Mouse (Mus musculus) thymus, adult 2 months (tissue): Measurements from ENCODE around the gene Tshz2. TPM values are rescaled to one million over a fixed set of nuclear protein-coding genes. Genes with fewer than 3 reads are reported as not detected.

Source experiments
- DNase-seq: peaks from one replicate; pipeline ENCODE4 v3.0.0; 2021
- H3K27ac ChIP-seq: fragments of 200-500 bp; 2 replicates; pipeline ENCODE4 v1.5.1; 2012; ENCODE audit warnings: low read length, control low read depth; ENCODE audit not compliant: control insufficient read depth, insufficient read depth
- H3K27me3 ChIP-seq: fragments of 200-500 bp; 2 replicates; pipeline ENCODE4 v1.6.1; 2012; ENCODE audit warnings: mild to moderate bottlenecking, low read length, moderate library complexity, mixed read lengths; ENCODE audit not compliant: control insufficient read depth, insufficient read depth
- H3K36me3 ChIP-seq: fragments of 200-500 bp; 2 replicates; pipeline ENCODE4 v1.6.1; 2012; ENCODE audit warnings: mild to moderate bottlenecking, low read length, moderate library complexity; ENCODE audit not compliant: control insufficient read depth, insufficient read depth
- H3K4me1 ChIP-seq: fragments of 200-500 bp; replicated peaks from 2 replicates; pipeline ENCODE4 v1.6.1; 2012; ENCODE audit warnings: low read length; ENCODE audit not compliant: control insufficient read depth, insufficient read depth
- H3K4me3 ChIP-seq: fragments of 200-500 bp; 2 replicates; pipeline ENCODE4 v1.5.1; 2012; ENCODE audit warnings: mild to moderate bottlenecking, low read length, control low read depth, moderate library complexity; ENCODE audit not compliant: control insufficient read depth, insufficient read depth
- CTCF ChIP-seq: fragments of 200-500 bp; IDR thresholded peaks from 2 replicates; pipeline ENCODE4 v1.5.1; 2012; ENCODE audit warnings: mild to moderate bottlenecking, control low read depth, low read length, moderate library complexity, borderline replicate concordance; ENCODE audit not compliant: control insufficient read depth, poor library complexity, insufficient read depth; ENCODE audit errors: extremely low read depth
- POLR2A ChIP-seq: fragments of 200-500 bp; IDR thresholded peaks from 2 replicates; pipeline ENCODE4 v1.6.1; 2012; ENCODE audit warnings: mild to moderate bottlenecking, low read length, control low read depth, moderate library complexity; ENCODE audit not compliant: control insufficient read depth, poor library complexity, insufficient read depth; ENCODE audit errors: extremely low read depth
- WGBS: fragments of 180-500 bp; shearing (Covaris S2); methylation state at CpG from one replicate; pipeline ENCODE4 v1.1.7; 2018; 5-methylcytosine and 5-hydroxymethylcytosine counted together
- polyA plus RNA-seq: library from polyadenylated mRNA; depleted of rRNA; stranded (reverse); fragments of >200 nt; gene quantifications from 2 replicates; pipeline ENCODE4 v1.2.3, GENCODE M21; 2012

Gene Tshz2
- polyA plus RNA-seq, 1 experiment: 2.5 TPM

DNA sequence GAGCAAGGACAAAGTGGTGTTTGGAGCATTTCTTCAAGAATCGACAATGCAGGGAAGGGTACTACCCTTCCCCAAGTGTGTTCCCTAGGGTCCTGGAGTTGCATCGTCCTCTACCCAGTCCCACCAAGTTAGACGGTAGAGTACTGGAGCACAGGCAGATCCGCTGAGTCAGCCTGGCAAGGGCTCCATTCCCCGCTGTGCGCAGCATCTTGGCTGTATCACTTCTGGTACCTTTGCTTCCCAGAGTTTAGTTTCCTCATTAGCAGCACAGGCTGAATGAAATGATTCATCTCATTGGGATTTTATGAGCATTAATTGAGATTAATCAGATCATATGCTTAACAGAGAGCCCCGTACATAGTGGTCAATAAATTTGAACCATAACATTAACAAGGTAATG, 14.3 kb downstream of the Tshz2 start:
- Histone ChIP-seq H3K4me1 (no peaks in the 10 kb centered on the region), H3K27me3 (no peaks in the 10 kb centered on the region), H3K27ac (no peak overlapping the region), H3K4me3 (no peak overlapping the region), H3K36me3 (no peaks in the 10 kb centered on the region)
- WGBS: 98% methylated on average over 7 of the region's 7 CpGs
- no peak for TF ChIP-seq CTCF
- TF ChIP-seq POLR2A: no peak
- no peak for DNase-seq

DNA sequence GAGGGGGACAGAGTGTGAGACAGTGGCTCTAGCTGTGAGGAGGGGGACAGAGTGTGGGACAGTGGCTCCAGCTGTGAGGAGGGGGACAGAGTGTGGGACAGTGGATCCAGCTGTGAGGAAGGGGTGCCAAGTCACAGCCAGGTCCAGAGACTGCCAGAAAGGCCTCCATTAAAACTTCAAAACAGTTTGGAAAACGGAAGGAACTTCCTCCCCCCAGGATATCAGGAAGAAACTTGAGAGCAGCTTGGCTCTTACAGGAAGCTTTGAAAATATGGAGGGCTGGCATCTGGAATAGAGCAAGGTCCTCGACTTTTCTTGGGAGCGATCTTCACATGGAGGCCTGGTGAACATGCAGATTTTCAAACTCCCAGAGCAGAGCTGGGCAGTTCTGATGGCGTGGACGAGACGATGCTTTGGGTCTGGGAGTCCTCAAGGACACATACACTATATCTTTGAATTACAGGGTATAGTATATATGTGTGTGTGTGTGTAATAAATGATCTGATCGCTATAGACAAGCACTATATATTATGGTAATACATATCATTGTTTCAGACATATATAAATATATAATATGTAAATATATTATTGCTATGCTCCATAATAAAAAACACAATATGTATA, 16.6 kb downstream of the Tshz2 start:
- no peak overlapping the region for H3K4me3 ChIP-seq
- H3K27me3 ChIP-seq: no peaks in the 10 kb centered on the region
- H3K36me3 ChIP-seq: no peaks in the 10 kb centered on the region
- no peaks in the 10 kb centered on the region for H3K4me1 ChIP-seq
- 89% methylated on average over 7 of the region's 7 CpGs for whole genome bisulfite sequencing
- no peak overlapping the region for H3K27ac ChIP-seq
- DNase-seq: no peak
- TF ChIP-seq CTCF (no peak), POLR2A (no peak)

DNA sequence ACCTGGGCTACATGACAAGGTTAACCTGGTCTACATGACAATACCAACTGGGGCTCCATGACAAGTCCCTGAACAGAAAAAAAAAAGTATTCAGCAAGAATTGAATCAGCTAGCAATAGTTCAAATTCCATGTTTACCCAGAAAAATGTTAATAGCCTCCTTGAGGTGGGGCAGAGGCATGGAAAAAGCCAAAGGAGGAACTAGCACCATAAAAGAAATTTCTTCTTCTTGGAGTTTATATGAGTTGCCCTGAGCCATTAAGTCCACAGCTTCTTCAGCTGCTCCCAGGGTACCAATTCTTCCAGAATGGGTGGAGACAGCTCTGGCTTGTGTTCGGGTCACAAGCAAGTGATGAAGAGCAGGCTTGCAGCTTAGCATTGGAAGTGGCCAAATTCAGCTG, 20.5 kb downstream of the Tshz2 start:
- Histone ChIP-seq H3K27ac (no peak overlapping the region), H3K4me1 (no peaks in the 10 kb centered on the region), H3K27me3 (no peaks in the 10 kb centered on the region), H3K4me3 (no peak overlapping the region), H3K36me3 (no peaks in the 10 kb centered on the region)
- 97% methylated on average over 1 of the region's 1 CpGs for WGBS
- no peak for TF ChIP-seq POLR2A
- DNase-seq: no peak

DNA sequence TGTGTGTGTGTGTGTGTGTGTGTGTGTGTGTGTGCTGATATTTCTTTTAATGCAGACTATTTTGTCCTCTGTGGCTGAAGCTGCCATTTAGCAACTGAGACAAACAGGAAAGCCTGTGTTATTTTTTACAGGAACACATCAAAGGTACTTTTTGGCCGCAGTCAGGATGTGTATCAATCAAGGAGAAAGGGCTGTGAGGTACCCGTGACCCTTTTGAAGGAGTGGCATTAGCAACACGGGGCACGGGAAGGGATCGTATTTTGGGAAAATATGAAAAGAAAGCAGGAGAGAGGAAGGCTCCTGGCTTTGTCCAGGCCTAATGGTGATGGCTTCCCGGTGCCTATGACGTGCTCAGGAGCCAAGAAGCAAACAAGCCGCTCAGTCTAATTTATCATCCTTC, 31.0 kb downstream of the Tshz2 start:
- 66% methylated on average over 8 of the region's 8 CpGs for WGBS
- Histone ChIP-seq H3K27me3 (no peaks in the 10 kb centered on the region), H3K36me3 (no peaks in the 10 kb centered on the region), H3K27ac (no peak overlapping the region), H3K4me3 (no peak overlapping the region), H3K4me1 (peaks cover 19% of the 10 kb centered on the region)
- DNase-seq: no peak
- TF ChIP-seq POLR2A (no peak), CTCF (no peak)

DNA sequence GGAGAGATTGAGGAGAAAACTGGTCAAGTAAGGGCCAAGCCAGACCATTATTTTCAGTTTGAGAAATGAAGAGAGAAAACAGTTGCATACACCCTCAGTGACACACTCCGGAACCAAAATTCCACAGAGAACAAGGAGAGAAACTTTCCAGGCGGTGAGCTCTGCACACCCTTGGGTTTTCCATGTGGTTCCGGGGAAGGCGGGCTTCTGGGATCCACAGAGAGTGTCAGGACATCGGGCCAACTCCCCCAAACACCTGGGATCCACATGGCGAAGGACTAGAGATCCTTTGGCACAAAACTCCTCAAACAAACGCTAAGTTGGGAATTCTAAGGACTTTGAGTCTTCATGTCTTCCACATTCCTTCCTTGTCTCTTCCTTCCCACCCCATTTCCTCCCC, 38.5 kb downstream of the Tshz2 start:
- WGBS: 92% methylated on average over 7 of the region's 7 CpGs
- Histone ChIP-seq H3K27ac (no peak overlapping the region), H3K4me1 (peaks cover 14% of the 10 kb centered on the region), H3K36me3 (no peaks in the 10 kb centered on the region), H3K4me3 (no peak overlapping the region), H3K27me3 (no peaks in the 10 kb centered on the region)
- TF ChIP-seq CTCF (no peak), POLR2A (no peak)
- no peak for DNase-seq

DNA sequence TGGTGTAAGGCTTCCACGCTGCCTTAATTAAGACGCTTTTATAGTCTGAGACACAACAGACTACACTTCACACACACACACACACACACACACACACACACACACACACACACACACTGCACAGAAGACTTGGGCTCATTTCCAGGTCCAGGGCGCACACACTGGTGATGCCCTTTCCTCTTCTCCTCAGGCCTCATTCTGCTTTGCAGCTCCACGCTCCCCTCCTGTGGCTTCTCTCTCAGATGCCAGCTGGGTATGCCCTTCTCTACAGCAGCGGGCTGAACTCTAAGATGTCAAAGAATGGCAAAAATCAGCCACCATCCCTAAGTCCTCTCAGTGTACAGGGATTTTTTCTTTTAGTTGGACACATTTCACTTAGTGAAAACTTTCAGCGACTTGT, 41.0 kb downstream of the Tshz2 start:
- no peak for TF ChIP-seq CTCF
- no peak for TF ChIP-seq POLR2A
- no peak overlapping the region for H3K27ac ChIP-seq

DNA sequence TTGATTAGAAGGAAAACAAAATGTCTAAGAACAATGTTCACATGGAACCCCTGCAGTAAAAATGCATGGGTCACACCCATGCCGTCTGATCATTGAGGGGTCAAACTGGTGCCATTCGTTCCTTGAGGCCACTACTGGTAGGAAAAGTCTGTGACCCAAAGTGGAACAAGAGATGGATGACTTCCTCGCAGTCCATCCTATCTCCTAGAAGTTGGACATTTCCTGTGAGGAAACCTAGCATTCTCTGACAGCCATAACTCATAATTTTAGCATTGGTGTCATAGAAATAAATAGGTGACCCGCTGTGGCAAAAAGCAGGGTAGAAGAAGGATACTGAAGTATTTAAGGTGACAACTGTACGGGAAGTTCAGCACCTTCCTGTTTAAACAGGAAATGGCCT, 41.4 kb downstream of the Tshz2 start:
- 58% methylated on average over 5 of the region's 5 CpGs for WGBS

More for the DNA sequence above, 41.0 kb downstream of the Tshz2 start:
- DNase-seq: no peak
- H3K4me3 ChIP-seq: no peak overlapping the region
- H3K27me3 ChIP-seq: no peaks in the 10 kb centered on the region
- H3K4me1 ChIP-seq: peaks cover 35% of the 10 kb centered on the region
- 65% methylated on average over 6 of the region's 6 CpGs for WGBS
- no peaks in the 10 kb centered on the region for H3K36me3 ChIP-seq

DNA sequence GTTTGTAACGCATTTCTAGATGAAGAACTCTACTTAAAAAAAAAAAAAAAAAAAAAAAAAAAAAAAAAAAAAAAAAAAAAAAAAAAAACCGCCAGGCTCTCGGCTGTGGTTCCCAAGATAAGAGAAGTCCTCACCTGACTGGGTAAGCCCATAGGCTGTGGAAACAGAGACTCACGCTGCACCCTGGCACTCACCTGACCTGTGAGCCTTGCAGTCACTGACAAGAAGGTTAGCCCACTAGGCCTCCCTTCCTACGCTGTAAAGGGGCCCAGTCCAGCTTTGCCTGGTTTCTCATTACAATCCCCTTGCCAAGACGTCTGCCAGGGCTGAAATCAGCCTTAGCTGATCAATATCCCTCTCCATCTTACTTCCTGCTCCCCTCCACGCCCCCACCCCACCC, 46.5 kb downstream of the Tshz2 start:
- H3K27ac ChIP-seq: peak overlapping the region; percentile 89
- no peak for TF ChIP-seq POLR2A
- no peak for TF ChIP-seq CTCF
- H3K27me3 ChIP-seq: no peaks in the 10 kb centered on the region
- H3K4me1 ChIP-seq: peaks cover 49% of the 10 kb centered on the region
- peak; percentile 21 for DNase-seq
- no peak overlapping the region for H3K4me3 ChIP-seq
- no peaks in the 10 kb centered on the region for H3K36me3 ChIP-seq
- WGBS: 27% methylated on average over 7 of the region's 7 CpGs

More for the DNA sequence above, 41.4 kb downstream of the Tshz2 start:
- Histone ChIP-seq H3K27ac (no peak overlapping the region), H3K27me3 (no peaks in the 10 kb centered on the region), H3K36me3 (no peaks in the 10 kb centered on the region), H3K4me3 (no peak overlapping the region), H3K4me1 (peaks cover 38% of the 10 kb centered on the region)
- DNase-seq: no peak
- TF ChIP-seq CTCF (no peak), POLR2A (no peak)
